Mouse (Mus musculus) C2C12 (cell line): ENCODE data around the gene Vmn2r46. TPM values are rescaled to one million over a fixed set of nuclear protein-coding genes. Genes with fewer than 3 reads are reported as not detected.
"Not testable (repeated sequence)": the region's sequence is repeated elsewhere in the genome, so short reads cannot be mapped to it uniquely, and the experiment has no call there.

Experiments
- H3K27me3 ChIP-seq: one replicate; pipeline ENCODE4 v1.6.1; 2011; ENCODE audit not compliant: control insufficient read depth, insufficient read depth, insufficient read length
- H3K36me3 ChIP-seq: one replicate; pipeline ENCODE4 v1.6.1; 2011; ENCODE audit not compliant: control insufficient read depth, insufficient read depth
- H3K4me3 ChIP-seq: one replicate; pipeline ENCODE4 v1.5.1; 2011; ENCODE audit warnings: mild to moderate bottlenecking, control low read depth; ENCODE audit not compliant: poor library complexity, insufficient read depth, severe bottlenecking
- H3K79me2 ChIP-seq: one replicate; pipeline ENCODE4 v1.6.1; 2011; ENCODE audit not compliant: control insufficient read depth, insufficient read depth
- H3K79me3 ChIP-seq: one replicate; pipeline ENCODE4 v1.6.1; 2011; ENCODE audit warnings: low read depth, control low read depth
- H3ac ChIP-seq: one replicate; pipeline ENCODE3; 2011; ENCODE audit warnings: low read depth; ENCODE audit not compliant: control insufficient read depth, insufficient read length
- long read RNA-seq, 2 experiments: library from polyadenylated mRNA; unstranded; transcript quantifications; one replicate each; pipeline ENCODE4 v2.0.0; 2019 to 2020
- polyA plus RNA-seq: library from polyadenylated mRNA; unstranded; fragments of >200 nt; fragmentation: generic; extraction: Trizol; gene quantifications from one replicate; pipeline ENCODE4 v1.2.1, GENCODE M21; 2012; ENCODE audit warnings: missing spikeins

The Vmn2r46 gene
- not detected for polyA plus RNA-seq
- long read RNA-seq, experiment 1, result 0 reads
- long read RNA-seq, experiment 2, result 0 reads

- not testable (repeated sequence) for H3K79me2 ChIP-seq, H3K27me3 ChIP-seq, H3ac ChIP-seq, H3K4me3 ChIP-seq, H3K79me3 ChIP-seq, H3K36me3 ChIP-seq
Measured at GRCm38 (mm10) chr7:9770471-9770870, at the start of gene Vmn2r46. Gene Vmn2r46 (minus strand): TSS chr7:9770571.

Other genes with a start within 250 kb of the Vmn2r46 start
- gene Vmn2r47, start 70.8 kb upstream of the Vmn2r46 start, polyA plus RNA-seq, result not detected
- gene Vmn2r48, start 183.0 kb upstream of the Vmn2r46 start, polyA plus RNA-seq, result not detected
- not detected for gene Vmn2r49, start 221.7 kb upstream of the Vmn2r46 start, polyA plus RNA-seq